Mouse (Mus musculus) liver, embryonic 18 days (tissue): ENCODE data around the gene Mbd3l1. TPM values are rescaled to one million over a fixed set of nuclear protein-coding genes. Genes with fewer than 3 reads are reported as not detected.

ENCODE experiments used
- polyA plus RNA-seq: library from polyadenylated mRNA; depleted of rRNA; stranded (reverse); fragments of >200 nt; gene quantifications from 2 replicates; pipeline ENCODE4 v1.2.3, GENCODE M21; 2012; rRNA removed

The Mbd3l1 gene
- polyA plus RNA-seq: not detected in 2 replicates

DNA sequence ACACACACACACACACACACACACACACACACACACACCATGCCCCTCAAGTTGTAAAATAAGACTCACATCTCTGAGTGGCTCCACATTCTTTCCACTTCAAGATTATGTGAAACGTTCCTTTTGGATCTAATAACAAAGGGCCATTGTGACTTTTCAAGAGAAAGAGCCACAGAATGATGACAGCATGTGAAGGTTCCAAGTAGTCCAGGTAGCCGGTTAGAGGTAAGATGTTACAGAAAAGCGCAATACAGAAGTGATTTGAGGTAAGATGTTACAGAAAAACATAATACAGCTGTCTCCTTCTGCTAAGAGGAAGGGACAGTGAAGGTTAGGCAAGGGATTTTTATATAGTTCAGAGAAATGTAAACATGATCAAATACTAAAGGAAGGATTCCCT is at the start of gene Mbd3l1, which contains the start of gene Zfp558:
Gene Mbd3l1, plus strand, starts transcription at position 192 of the 400 bp plus-strand sequence.
Gene Zfp558, minus strand, starts transcription at position 101 of the 400 bp plus-strand sequence.

DNA sequence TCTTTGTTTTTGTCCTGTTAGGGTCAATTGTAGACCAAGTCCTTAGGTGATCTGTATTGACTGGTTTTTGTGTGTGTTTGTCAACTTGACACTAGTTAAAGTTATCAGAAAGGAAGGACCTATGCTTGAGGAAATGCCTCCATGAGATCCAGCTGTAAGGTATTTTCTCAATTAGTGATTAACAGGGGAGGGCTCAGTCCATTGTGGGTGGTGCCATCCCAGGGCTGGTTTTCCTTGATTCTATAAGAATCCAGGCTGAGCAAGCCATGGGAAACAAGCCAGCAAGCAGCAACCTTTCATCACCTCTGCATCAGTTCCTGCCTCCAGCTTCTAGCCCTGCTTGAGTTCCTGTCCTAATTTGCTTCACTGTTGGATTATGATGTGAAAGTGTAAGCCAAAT is 47.8 kb upstream of the Mbd3l1 start, which contains the start of gene Mbd3l2:
Gene Mbd3l2, plus strand, starts transcription at position 301 of the 400 bp plus-strand sequence.

Other genes with a start within 250 kb of the Mbd3l1 start
- 12.1 and 13.0 TPM in 2 replicates for gene Chordc1, start 186.2 kb upstream of the Mbd3l1 start, polyA plus RNA-seq
- gene Naalad2, start 75.4 kb upstream of the Mbd3l1 start, polyA plus RNA-seq: 0.37 and 0.48 TPM in 2 replicates
- not detected in 2 replicates for gene Ubtfl1, start 73.9 kb upstream of the Mbd3l1 start, polyA plus RNA-seq
- not detected in 2 replicates for gene Mbd3l2, start 47.7 kb upstream of the Mbd3l1 start, polyA plus RNA-seq
- gene Zfp558, start 91 bp upstream of the Mbd3l1 start, polyA plus RNA-seq: 0.20 and 0.34 TPM in 2 replicates
- gene Muc16, start 196.2 kb downstream of the Mbd3l1 start, polyA plus RNA-seq: 0.77 and 0.95 TPM in 2 replicates